In the genomic region with DNA sequence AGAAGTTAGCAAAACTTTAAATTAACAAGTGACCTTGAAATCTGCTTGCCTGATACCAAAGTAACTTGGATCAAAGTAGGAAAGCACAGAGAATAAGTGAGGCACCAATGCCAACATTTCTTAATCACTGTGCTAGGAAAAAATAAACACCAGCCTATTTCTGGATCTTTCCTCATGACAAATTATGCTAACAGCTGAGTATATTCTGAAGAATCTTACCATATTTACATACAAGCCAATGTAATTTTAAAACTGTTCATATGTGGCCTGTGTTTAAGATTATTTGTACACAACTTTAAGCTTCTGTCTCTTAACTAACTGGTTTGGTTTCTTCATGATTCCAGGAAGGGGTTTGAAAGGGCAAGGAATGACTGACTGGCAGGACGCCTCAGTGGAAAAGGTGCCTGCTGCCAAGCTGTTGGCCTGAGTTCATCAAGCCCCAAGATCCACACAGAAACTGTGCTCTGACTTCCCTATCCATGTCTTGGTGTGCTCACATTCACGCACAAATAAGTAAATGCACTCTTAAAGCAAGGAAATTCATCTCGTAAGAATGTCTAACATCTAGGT, we compare ENCODE assay signal across 9 mouse cellular contexts. TPM values are rescaled to one million over a fixed set of nuclear protein-coding genes. Genes with fewer than 3 reads are reported as not detected.
DNase-seq lines count a peak whose midpoint lies in the region; ATAC-seq and TF ChIP-seq lines count a peak whose summit lies in the region.
"Had no signal": no experiment of that assay in that cellular context is flagged by ENCODE, and none has a peak within 500 bp of the region (broad histone marks: within the 10 kb centered on the region; RNA-seq: fewer than 3 reads in every experiment).

No protein-coding gene starts in this region.

- TF ChIP-seq CTCF in layer of hippocampus, adult 2 months (conservative IDR thresholded peaks at IDR 0.05), result no peak

- WGBS in lung, embryonic 16.5 days, result 22% methylated on average over 3 of the region's 3 CpGs

- peak in 1 of 2 experiments; percentile 27 for DNase-seq in layer of hippocampus, adult 2 months (ENCODE audit: low spot score in 2 of 2)
- no peak for DNase-seq in layer of hippocampus, adult 8-10 months (ENCODE audit: low spot score in 2 of 2)
- DNase-seq in cerebellum, postnatal 10 days, result peak; percentile 63 to 79
- peak; percentile 57 for DNase-seq in heart, adult 8-10 months (ENCODE audit: low spot score)
- peak; percentile 68 for DNase-seq in kidney, adult 9 months
- no peak for DNase-seq in embryo, embryonic 10 days (ENCODE audit: low spot score)
- no peak for DNase-seq in urinary bladder, adult 18-20 months (ENCODE audit: low spot score in 2 of 2)

- H3K9ac ChIP-seq in lung, embryonic 16.5 days (ENCODE audit: low read length), result peak overlapping the region; percentile 52; the same call in 1 of the 2 replicates

- H3K4me3 ChIP-seq in layer of hippocampus, adult 2 months, result peak overlapping the region; percentile 89
- peak overlapping the region; percentile 27 for H3K4me3 ChIP-seq in lung, embryonic 16.5 days (ENCODE audit: low read length)

- H3K27me3 ChIP-seq in lung, embryonic 16.5 days (ENCODE audit: control insufficient read depth, insufficient read depth, low read depth, low read length), result no peaks in the 10 kb centered on the region

- peaks cover 10% of the 10 kb centered on the region for H3K4me1 ChIP-seq in lung, embryonic 16.5 days (replicated peaks; ENCODE audit: control insufficient read depth, insufficient read depth, low read length)

- H3K27ac ChIP-seq in layer of hippocampus, adult 2 months, result peak overlapping the region; percentile 98
- H3K27ac ChIP-seq in lung, embryonic 16.5 days (ENCODE audit: low read length), result peak overlapping the region; percentile 66

- H3K4me2 ChIP-seq in lung, embryonic 16.5 days (ENCODE audit: low read depth, low read length), result peak overlapping the region; percentile 72

- peaks cover 13% of the 10 kb centered on the region for H3K36me3 ChIP-seq in lung, embryonic 16.5 days (ENCODE audit: control insufficient read depth, insufficient read depth, low read length)

- no peaks in the 10 kb centered on the region for H3K9me3 ChIP-seq in lung, embryonic 16.5 days (ENCODE audit: control insufficient read depth, low read length)

- ATAC-seq in lung, embryonic 16.5 days (ENCODE audit: low read depth), result no peak

RNA-seq across cellular contexts. Expression of a gene that starts 20.8 kb away (rescaled TPM):
- under 1 TPM; 0.37 to 0.72 TPM for total RNA-seq in layer of hippocampus, adult 2 months (2021)
- 1 to 10 TPM in 1 of 4 experiments, under 1 TPM in 3; 0.66 to 1.5 (median 0.87) TPM for total RNA-seq in layer of hippocampus, adult 8-10 months (2022)
- 10 to 100 TPM; 54.6 to 69.7 (median 59.4) TPM for total RNA-seq in heart, adult 8-10 months (2022)
- 0.65 and 0.88 TPM in 2 replicates for polyA plus RNA-seq in lung, embryonic 16.5 days (2015; fragmentation: Nextera tagmentation; extraction: Ambion mirVana)
- polyA plus RNA-seq: large intestine, adult 2 months had no signal

RNA-seq across cellular contexts. Expression of a gene that starts 28.2 kb away (rescaled TPM):
- 100 to 1,000 TPM in 1 of 2 experiments, 10 to 100 TPM in 1; 89.3 to 102 TPM for total RNA-seq in layer of hippocampus, adult 2 months (2021)
- total RNA-seq in layer of hippocampus, adult 8-10 months (2022), result 10 to 100 TPM; 80.1 to 95.4 (median 92.0) TPM
- 10 to 100 TPM; 69.0 to 89.2 (median 83.0) TPM for total RNA-seq in heart, adult 8-10 months (2022)
- 112 and 117 TPM in 2 replicates for polyA plus RNA-seq in lung, embryonic 16.5 days (2015; fragmentation: Nextera tagmentation; extraction: Ambion mirVana)

Comparison
In these comparisons a context has a peak if more than half of its experiments do, and no peak if none do; other contexts are left out.
1. DNase-seq: peak in cerebellum, postnatal 10 days (2 of 2), heart, adult 8-10 months (single experiment) and kidney, adult 9 months (single experiment); none in layer of hippocampus, adult 8-10 months (0 of 2), embryo, embryonic 10 days (single experiment) and urinary bladder, adult 18-20 months (0 of 2).
2. RNA of a gene that starts 20.8 kb away (total RNA-seq): 54.6 to 69.7 TPM in heart, adult 8-10 months; 0.66 to 1.5 TPM in layer of hippocampus, adult 8-10 months and 0.37 to 0.72 TPM in layer of hippocampus, adult 2 months; every median in the first group is over 10 times any median in the second.